Mouse (Mus musculus) spleen, postnatal 10 days (tissue): ENCODE data around the gene Lrrc20.
A peak's percentile ranks its signal among the peaks of the same experiment; 100 is the strongest.

Experiments used
- DNase-seq, 2 experiments: peaks; one replicate each; pipeline ENCODE4 v3.0.0; 2021 to 2022; ENCODE audit warnings: low spot score in 2 of 2

The Lrrc20 gene

GRCm38 (mm10) chr10:61474344-61474743 is 1.3 kb upstream of the Lrrc20 start:
- no peak for DNase-seq

DNA sequence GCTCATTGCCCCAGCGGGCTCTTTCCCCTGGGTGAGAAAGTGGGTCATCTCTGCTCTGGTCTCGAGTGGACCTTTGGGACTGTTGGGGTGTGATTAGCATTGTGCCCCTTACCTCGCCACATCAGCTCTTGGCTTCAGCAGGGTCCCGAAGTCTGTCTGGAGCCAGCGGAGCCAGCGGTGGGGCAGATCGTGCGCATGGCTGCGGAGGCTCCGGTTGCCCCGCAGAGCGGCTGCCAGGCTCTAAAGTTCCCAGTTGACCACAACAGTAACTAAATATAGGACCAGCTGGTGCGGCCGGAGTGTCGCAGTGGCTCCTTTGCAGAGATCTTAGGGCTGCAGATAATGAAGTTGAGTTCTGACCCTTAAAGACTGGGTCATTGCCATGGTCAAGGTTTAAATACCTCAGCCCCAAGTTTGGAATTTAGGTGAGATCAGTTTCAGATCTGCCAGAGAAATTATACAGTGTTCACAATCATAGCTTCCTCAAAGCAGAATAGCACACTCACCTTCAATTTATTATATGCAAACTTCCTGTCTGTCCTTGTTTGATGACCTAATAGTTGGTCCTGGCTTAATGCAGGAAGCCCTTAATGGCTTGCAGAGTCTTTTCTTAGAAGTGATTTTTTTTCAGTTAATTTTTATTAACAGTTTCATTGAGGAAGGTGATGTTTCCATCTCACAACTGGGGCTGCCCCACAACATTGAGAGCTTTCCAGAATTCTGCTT is 1.0 kb downstream of the Lrrc20 start:
- DNase-seq: no peak

DNA sequence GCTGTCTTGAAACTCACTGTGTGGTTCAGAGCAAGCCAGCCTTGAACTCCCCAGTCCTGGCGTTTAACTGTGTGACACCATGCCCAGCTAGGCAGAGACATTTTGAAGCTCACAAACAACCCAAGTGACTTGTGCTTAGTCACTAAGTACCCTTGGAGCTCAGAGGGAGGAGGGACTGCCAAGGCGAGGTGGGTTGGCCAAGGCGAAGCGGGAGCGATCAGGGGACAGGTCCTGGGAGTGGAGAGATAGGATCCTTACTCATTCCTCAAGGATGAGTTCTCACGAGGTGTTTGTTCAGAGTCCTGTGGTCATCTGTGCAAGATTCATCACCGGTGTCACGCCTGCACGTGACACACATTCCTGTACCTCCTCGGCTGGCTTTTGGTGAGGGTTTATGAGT is 3.9 kb downstream of the Lrrc20 start:
- DNase-seq: no peak

- no peak for DNase-seq
Observed at GRCm38 (mm10) chr10:61479927-61480326, 4.3 kb downstream of the Lrrc20 start.

DNA sequence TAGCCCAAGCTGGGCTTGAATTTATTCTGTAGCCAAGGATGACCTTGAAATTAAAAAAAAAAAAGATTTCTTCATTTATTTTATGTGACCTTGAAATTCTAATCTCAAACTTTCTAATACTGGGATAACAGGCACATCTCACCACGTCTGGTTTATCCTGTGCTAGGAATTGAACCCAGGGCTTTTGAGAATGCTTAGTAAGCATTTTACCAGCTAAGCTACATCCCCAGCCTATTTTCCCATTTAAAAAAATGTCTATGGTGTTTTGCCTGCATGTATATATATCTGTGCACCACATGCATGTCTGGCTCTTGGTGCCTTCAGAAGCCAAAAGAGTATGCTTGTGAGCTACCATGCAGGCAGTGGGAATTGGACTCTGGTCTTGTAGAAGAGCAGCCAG is 4.9 kb downstream of the Lrrc20 start:
- no peak for DNase-seq

DNA sequence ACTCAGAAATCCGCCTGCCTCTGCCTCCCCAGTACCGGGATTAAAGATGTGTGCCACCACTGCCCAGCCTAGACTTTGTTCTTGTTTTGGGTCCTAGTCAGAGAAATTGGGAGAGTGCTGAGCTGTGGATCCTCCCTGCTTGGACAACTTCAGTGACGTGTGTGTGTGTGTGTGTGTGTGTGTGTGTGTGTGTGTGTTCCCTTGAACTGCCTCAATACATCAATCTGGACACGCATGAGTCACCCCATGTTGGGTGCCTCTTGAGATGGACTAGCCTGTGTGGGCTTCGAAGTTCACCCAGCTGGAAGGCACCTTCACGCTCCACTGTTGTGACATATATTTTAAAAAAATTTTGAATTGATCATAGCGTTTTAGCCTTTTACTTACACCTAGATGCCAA is 7.2 kb downstream of the Lrrc20 start:
- no peak for DNase-seq

GRCm38 (mm10) chr10:61484801-61485200 is 9.2 kb downstream of the Lrrc20 start:
- no peak for DNase-seq

DNA sequence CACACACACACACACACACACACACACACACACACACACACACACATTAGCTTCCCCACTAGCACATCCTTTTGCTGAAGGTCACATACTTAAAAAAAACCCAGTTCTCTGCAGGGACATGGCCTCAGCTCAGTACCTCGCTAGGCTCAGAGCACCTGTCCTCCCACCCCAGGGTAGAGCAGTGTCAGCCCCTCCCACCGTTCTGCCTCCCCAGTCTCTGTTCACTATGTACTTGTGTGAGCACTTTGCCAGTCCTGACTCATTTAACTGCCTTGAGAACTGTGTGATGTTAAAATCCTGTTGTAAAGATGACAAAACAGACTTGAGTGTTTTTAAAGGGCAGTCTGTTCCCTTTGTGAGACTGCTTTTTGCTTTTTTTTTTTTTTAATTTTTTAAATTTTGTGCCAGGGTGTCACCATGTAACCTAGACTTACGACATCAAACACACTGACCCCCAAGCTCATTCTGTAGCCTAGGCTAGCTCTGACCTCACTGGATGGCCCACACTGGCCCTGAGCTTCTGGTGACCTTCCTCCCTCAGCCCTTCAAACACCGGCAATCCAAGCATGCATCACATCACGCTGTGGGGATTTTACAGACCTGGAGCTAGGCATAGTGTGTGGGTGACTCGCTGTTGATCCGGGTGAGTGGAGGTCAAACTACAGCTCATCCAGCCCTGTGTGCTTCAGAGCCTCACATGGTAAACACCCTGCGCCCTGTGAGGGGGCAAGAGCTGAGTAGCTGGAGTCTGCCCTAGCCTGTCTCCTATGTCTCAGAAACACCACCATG is 11.1 kb downstream of the Lrrc20 start:
- no peak for DNase-seq

DNA sequence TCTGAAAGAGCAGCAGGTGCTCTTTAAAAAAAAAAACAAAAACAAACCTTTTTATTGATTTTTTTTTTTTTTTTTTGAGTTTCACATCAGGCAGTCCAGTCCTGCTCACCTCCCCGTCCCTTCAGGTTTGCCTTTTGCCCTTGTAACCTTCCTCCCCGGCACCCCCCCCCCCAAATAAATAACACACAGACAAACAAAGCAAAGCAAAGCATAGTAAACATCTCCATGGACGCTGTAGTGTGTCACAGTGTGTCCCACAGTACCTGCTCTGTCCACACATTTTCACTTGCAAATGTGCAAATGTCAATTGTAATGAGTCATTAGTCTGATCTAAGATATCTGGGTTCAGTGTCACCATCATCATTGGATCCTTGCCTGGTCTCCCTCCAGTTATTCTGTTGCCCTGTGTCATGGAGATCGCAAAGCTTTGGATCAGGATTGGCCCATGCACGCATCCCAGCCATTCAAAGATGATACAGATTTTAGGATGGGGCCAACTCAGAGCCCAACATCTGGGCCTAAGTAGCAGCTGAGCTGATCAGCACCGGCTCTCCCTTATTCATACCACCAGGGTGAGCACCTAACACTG is 13.0 kb downstream of the Lrrc20 start:
- no peak for DNase-seq

- no peak for DNase-seq
Observed at GRCm38 (mm10) chr10:61491573-61491972, 16.0 kb downstream of the Lrrc20 start.

DNA sequence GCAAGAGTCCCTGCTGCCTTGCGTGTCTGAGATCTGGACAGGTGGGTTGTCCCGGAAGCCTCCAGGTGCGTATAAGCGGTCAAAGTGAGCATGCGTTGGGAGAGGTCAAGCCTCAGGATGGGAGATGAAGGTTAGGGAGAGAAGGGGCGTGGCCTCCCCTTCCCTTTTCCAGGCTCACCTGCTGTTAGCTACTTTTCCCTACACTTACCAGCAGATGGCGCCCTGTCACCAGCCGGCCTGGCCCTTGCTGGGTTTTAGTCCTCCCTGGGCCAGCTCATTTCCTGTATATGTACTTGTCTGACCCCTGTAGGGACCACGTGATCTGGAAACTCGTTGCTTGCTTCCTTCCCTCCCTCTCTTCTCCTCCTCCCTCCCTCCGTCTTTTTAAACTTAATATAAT is 16.4 kb downstream of the Lrrc20 start:
- DNase-seq: peak; percentile 73 to 87

- DNase-seq: no peak
Observed at GRCm38 (mm10) chr10:61495461-61495860, 19.9 kb downstream of the Lrrc20 start.

- DNase-seq: no peak
Observed at GRCm38 (mm10) chr10:61496231-61496630, 20.6 kb downstream of the Lrrc20 start.

GRCm38 (mm10) chr10:61499505-61500466 is 24.2 kb downstream of the Lrrc20 start:
- no peak for DNase-seq

DNA sequence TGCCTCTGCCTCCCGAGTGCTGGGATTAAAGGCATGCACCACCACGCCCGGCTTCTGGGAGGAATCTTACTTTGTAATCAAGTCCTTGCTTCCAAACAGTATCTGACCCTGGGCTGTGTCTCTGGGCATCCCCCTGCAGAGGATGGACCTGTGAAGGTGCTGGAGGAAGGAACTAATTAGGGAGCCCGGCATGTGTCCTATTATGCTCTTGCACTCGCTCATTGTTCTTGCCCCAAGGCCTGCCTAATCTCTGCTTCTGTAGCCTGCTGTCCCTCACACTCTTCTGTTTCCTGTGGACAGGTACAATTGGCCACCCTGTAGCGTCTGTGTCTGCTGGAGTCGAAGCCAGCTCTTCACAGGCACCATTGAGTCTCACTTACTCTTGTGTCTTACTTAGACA is 25.2 kb downstream of the Lrrc20 start:
- no peak for DNase-seq

GRCm38 (mm10) chr10:61504073-61504472 is 28.5 kb downstream of the Lrrc20 start:
- DNase-seq: no peak

DNA sequence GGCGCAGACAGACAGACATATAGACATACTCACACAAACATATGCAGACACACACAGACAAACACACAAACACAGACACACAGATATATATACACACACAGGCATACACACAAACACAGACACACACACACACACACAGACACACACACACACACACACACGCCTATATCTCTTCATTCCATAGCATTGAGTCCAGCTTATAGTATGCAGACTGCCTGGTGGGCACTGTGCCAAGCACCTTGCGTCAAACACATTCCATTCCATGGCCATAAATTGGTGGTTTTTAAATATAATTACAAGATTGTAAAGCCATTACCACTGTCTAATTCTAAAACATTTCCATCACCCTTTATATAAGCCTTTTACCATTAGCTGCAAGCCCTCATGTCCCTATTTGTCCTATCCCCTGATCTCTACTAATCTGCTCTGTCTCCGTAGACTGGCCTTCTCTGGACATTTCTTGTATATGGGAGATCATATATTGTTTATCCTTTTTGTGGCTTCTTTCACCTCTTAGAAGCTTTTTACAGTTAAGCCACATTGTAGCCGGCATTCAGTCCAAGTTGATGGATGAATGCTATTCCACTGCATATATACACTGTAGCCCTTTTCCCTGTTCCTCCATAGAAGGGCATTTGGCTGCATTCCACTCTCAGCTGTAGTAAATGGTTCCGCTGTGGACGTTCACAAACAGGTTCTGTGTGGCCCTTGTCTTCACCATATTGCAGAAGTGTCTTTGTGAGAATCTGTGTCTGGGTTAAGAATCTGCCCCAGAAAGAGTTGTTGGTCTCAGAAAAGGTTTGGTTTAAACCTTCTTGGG is 31.0 kb downstream of the Lrrc20 start:
- no peak for DNase-seq

GRCm38 (mm10) chr10:61509873-61510272 is 34.3 kb downstream of the Lrrc20 start:
- DNase-seq: no peak

DNA sequence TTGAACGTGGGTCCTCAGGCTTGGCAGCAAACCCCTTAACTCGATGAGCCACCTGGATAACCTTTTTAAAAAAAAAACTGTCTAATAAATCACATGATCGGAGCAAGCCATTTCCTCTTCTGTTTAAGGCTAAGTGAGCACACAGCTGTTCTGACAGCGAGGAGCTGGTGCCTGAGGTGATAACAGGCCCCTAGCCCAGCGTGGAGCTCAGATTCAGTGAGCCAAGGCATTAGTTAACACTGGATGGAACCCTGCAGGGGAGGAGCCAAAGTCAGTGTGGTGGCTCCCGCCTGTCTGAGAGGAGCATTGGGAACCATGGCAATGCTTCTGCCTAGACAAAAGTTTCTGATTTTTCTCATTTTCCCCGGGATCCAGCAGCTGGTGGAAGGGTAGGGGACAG is 35.2 kb downstream of the Lrrc20 start:
- no peak for DNase-seq

DNA sequence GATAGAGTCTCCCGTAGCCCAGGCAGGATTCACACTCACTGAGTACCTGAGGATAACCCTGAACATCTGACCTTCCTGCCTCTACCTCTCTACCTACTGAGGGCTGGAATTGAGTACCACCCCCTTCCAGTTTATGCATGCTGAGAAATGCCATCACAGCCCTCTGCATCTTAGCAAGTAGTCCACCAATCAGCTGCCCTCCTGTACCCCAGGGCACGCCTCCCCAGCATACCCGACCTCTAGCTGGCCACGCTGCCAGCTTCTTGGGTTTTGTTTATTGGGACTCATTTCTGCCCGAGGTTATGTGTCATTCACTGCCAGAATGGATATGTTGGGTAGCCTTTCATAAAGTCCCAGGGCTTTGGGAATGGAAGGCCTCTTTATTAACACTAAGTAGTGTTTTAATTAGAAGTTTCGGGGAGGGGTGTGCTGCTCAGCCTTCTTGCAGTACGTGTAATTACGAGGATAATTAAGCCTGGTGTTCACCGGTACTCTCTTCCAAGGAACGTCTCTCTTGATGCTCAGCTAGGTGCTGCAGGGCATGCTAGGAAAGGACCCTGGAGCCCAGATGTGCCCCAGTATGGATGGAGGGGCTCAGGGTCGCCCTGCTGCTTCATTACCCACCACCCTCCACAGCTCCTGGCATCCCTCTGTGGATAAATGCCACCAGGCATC is 36.8 kb downstream of the Lrrc20 start:
- no peak for DNase-seq
